Mouse (Mus musculus) olfactory bulb, adult 2 months (tissue): ENCODE results near the gene Moap1. TPM values are rescaled to one million over a fixed set of nuclear protein-coding genes. Genes with fewer than 3 reads are reported as not detected.

Source experiments
- H3K27ac ChIP-seq: fragments of 200-500 bp; 2 replicates; pipeline ENCODE4 v1.5.1; 2012; ENCODE audit warnings: low read depth, low read length; ENCODE audit not compliant: insufficient read depth
- H3K4me1 ChIP-seq: fragments of 200-500 bp; 2 replicates; pipeline ENCODE4 v1.6.1; 2012; ENCODE audit warnings: low read length; ENCODE audit not compliant: control insufficient read depth, insufficient read depth
- H3K4me3 ChIP-seq: fragments of 200-500 bp; 2 replicates; pipeline ENCODE4 v1.5.1; 2012; ENCODE audit warnings: mild to moderate bottlenecking, low read depth, low read length, moderate library complexity; ENCODE audit not compliant: insufficient read depth
- CTCF ChIP-seq: fragments of 200-500 bp; IDR thresholded peaks from 2 replicates; pipeline ENCODE4 v1.5.1; 2012; ENCODE audit warnings: low read depth, mild to moderate bottlenecking, low read length, moderate library complexity; ENCODE audit not compliant: insufficient read depth
- POLR2A ChIP-seq: fragments of 200-500 bp; IDR thresholded peaks from 2 replicates; pipeline ENCODE4 v1.6.1; 2012; ENCODE audit warnings: mild to moderate bottlenecking, low read depth, low read length, moderate library complexity; ENCODE audit not compliant: insufficient read depth
- WGBS: fragments of 180-500 bp; shearing (Covaris S2); methylation state at CpG from one replicate; pipeline ENCODE4 v1.1.7; 2018; 5-methylcytosine and 5-hydroxymethylcytosine counted together
- polyA plus RNA-seq: library from polyadenylated mRNA; stranded (reverse); fragments of >200 nt; gene quantifications from 2 replicates; pipeline ENCODE4 v1.2.4, GENCODE M21; 2012; ENCODE audit warnings: low replicate concordance; ENCODE audit not compliant: missing spikeins, insufficient read depth, insufficient read length

Moap1 gene
- not detected in 2 replicates for polyA plus RNA-seq

- WGBS, result under 1% methylated on average over 62 of the region's 63 CpGs
- Histone ChIP-seq H3K27ac (peak within 1 kb of the TSS; percentile 85), H3K4me1 (peaks cover 3% of the 10 kb centered on the region), H3K4me3 (peak within 1 kb of the TSS; percentile 81)
- peak; percentile 85 for TF ChIP-seq POLR2A
- no peak; the same call in 1 of the 2 replicates for TF ChIP-seq CTCF
These were observed at the start of gene Moap1, which contains the start of gene Tmem251 for GRCm38 (mm10) chr12:102743589-102744574. Gene Moap1 (minus strand): TSS chr12:102743661. Gene Tmem251 (plus strand): TSS chr12:102743762.

- WGBS, result 85% methylated on average over 7 of the region's 7 CpGs
These were observed 44.5 kb upstream of the Moap1 start for GRCm38 (mm10) chr12:102787927-102788326.

GRCm38 (mm10) chr12:102785593-102785985 lies 42.1 kb upstream of the Moap1 start:
- 62% methylated on average over 5 of the region's 5 CpGs for WGBS
- TF ChIP-seq CTCF (no peak), POLR2A (no peak)
- H3K27ac ChIP-seq, result no peak overlapping the region
- H3K4me3 ChIP-seq, result no peak overlapping the region
- H3K4me1 ChIP-seq, result no peaks in the 10 kb centered on the region

More at GRCm38 (mm10) chr12:102787927-102788326, 44.5 kb upstream of the Moap1 start:
- no peaks in the 10 kb centered on the region for H3K4me1 ChIP-seq
- H3K27ac ChIP-seq, result no peak overlapping the region; the same call in 1 of the 2 replicates
- no peak for TF ChIP-seq CTCF
- no peak overlapping the region for H3K4me3 ChIP-seq

- 91% methylated on average over 19 of the region's 19 CpGs for WGBS
These were observed 41.6 kb upstream of the Moap1 start for GRCm38 (mm10) chr12:102784899-102785592.

DNA sequence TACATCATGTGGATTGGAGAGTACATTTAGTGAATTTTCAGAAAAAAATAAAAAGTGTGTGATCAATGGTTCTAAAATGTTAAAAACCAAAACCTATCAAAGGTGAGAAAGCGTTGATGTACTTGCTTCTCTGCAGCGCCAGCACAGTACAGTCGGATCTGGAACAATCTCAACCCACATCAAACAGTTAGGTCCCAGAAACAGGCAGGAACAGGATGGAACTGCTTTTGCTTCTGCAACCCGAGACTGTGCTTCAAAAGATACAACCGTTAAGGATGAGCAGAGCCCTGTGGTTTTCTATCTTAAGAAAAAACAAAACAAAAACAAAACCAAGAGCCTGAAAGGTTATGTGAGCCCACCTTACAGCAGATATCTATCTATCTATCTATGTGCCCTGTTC lies 39.4 kb upstream of the Moap1 start:
- Histone ChIP-seq H3K4me3 (no peak overlapping the region), H3K4me1 (no peaks in the 10 kb centered on the region), H3K27ac (no peak overlapping the region)
- TF ChIP-seq POLR2A (no peak), CTCF (no peak)
- WGBS, result 91% methylated on average over 5 of the region's 5 CpGs

More at GRCm38 (mm10) chr12:102784899-102785592, 41.6 kb upstream of the Moap1 start:
- no peak overlapping the region for H3K27ac ChIP-seq
- no peak overlapping the region for H3K4me3 ChIP-seq
- H3K4me1 ChIP-seq, result no peaks in the 10 kb centered on the region
- no peak for TF ChIP-seq CTCF
- TF ChIP-seq POLR2A, result no peak

GRCm38 (mm10) chr12:102779452-102779851 lies 36.0 kb upstream of the Moap1 start:
- TF ChIP-seq POLR2A (no peak), CTCF (no peak)
- WGBS, result 72% methylated on average over 3 of the region's 3 CpGs
- no peak overlapping the region for H3K4me3 ChIP-seq
- H3K27ac ChIP-seq, result no peak overlapping the region
- H3K4me1 ChIP-seq, result no peaks in the 10 kb centered on the region

DNA sequence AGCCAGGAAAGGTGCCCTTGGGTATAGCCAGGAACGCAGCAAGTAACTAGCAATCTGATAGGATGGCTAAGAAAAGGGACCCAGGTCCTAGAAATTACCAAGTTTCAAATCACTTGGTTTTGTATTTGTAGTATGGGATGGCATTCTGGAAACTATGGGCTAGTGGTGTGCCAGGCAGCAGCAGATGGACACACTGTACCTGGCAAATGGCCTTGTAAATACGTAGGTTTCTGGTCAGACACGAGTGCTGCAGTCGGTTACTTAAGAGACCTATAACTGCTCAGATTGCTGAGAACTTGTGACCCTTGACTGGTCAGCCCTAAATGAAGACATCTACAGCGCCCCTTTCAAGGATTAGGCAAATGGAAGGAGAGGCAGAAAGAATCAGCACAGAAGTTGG lies 34.7 kb upstream of the Moap1 start:
- TF ChIP-seq POLR2A, result no peak
- no peak for TF ChIP-seq CTCF
- no peak overlapping the region for H3K4me3 ChIP-seq
- H3K27ac ChIP-seq, result no peak overlapping the region
- no peaks in the 10 kb centered on the region for H3K4me1 ChIP-seq
- WGBS, result 88% methylated on average over 5 of the region's 5 CpGs

GRCm38 (mm10) chr12:102776035-102776434 lies 32.6 kb upstream of the Moap1 start:
- H3K4me1 ChIP-seq, result no peaks in the 10 kb centered on the region
- no peak overlapping the region for H3K27ac ChIP-seq
- TF ChIP-seq CTCF (no peak), POLR2A (no peak)
- WGBS, result 88% methylated on average over 14 of the region's 14 CpGs
- H3K4me3 ChIP-seq, result no peak overlapping the region

DNA sequence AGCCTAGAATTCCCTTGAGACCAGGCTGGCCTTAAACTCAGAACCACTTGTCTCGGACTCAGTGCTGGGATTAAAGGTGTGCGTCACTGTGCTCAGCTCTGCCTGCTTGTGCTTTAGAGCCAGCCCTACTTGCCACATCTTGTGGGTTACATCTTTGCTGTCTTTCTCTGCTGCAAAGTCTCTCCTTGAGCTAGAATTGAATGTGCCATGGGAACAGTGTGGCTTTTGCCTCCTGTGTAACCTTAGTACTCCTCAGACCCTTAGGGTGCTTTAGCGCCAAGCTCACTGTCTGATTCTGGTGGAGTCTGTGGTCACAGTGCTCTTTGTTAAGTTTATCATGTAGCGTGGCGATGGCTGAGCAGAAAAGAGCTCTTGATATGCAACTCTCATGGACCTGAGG lies 29.2 kb upstream of the Moap1 start:
- no peak for TF ChIP-seq POLR2A
- no peak for TF ChIP-seq CTCF
- Histone ChIP-seq H3K4me3 (no peak overlapping the region), H3K4me1 (no peaks in the 10 kb centered on the region), H3K27ac (no peak overlapping the region)
- WGBS, result 97% methylated on average over 5 of the region's 5 CpGs
